Mouse (Mus musculus) MEL (cell line): ENCODE data around the gene Tnp1. TPM values are rescaled to one million over a fixed set of nuclear protein-coding genes. Genes with fewer than 3 reads are reported as not detected.

Experiments used
- DNase-seq: peaks from one replicate; pipeline ENCODE4 v3.0.0; 2011; ENCODE audit warnings: low read depth, low spot score
- H3K27ac ChIP-seq: 2 replicates; pipeline ENCODE4 v1.5.1; 2012; ENCODE audit warnings: low read depth, mild to moderate bottlenecking, control low read depth, low read length, moderate library complexity; ENCODE audit not compliant: control insufficient read depth
- H3K27me3 ChIP-seq, 2 experiments: fragments of 150-350 bp in 1 of 2; sonication (generic) in 1 of 2; 2 replicates each; pipeline ENCODE4 v1.6.1; 2012; ENCODE audit warnings: low read length in 2 of 2, mild to moderate bottlenecking in 2 of 2, improper control_type of control experiment in 1 of 2, moderate library complexity in 1 of 2; ENCODE audit not compliant: insufficient read depth in 2 of 2, control insufficient read depth in 1 of 2
- H3K36me3 ChIP-seq, 2 experiments: 2 replicates each; pipeline ENCODE4 v1.6.1; 2012 to 2014; ENCODE audit warnings: low read length in 2 of 2, improper control_type of control experiment in 1 of 2, inconsistent platforms in 1 of 2, mild to moderate bottlenecking in 1 of 2; ENCODE audit not compliant: insufficient read depth in 2 of 2, control insufficient read depth in 1 of 2
- H3K4me1 ChIP-seq, 2 experiments: fragments of 150-350 bp in 1 of 2; sonication (generic) in 1 of 2; 2 replicates each; pipeline ENCODE4 v1.6.1; 2012; ENCODE audit warnings: low read length in 2 of 2, improper control_type of control experiment in 1 of 2, mild to moderate bottlenecking in 1 of 2; ENCODE audit not compliant: insufficient read depth in 2 of 2, control insufficient read depth in 1 of 2
- H3K4me3 ChIP-seq, 2 experiments: fragments of 150-350 bp in 1 of 2; sonication (generic) in 1 of 2; 2 replicates each; pipeline ENCODE4 v1.5.1; 2012; ENCODE audit warnings: low read depth in 2 of 2, low read length in 2 of 2, mild to moderate bottlenecking in 2 of 2, moderate library complexity in 2 of 2, control low read depth in 1 of 2, improper control_type of control experiment in 1 of 2; ENCODE audit not compliant: control insufficient read depth in 1 of 2, insufficient read depth in 1 of 2
- H3K79me2 ChIP-seq: 2 replicates; pipeline ENCODE4 v1.6.1; 2012; ENCODE audit warnings: mild to moderate bottlenecking, low read length, moderate library complexity; ENCODE audit not compliant: control insufficient read depth, poor library complexity, insufficient read depth
- H3K9ac ChIP-seq: 2 replicates; pipeline ENCODE4 v1.6.1; 2012; ENCODE audit warnings: low read depth, mild to moderate bottlenecking, control low read depth, low read length, moderate library complexity; ENCODE audit not compliant: control insufficient read depth, poor library complexity, severe bottlenecking
- H3K9me3 ChIP-seq: fragments of 150-350 bp; sonication (generic); replicated peaks from 2 replicates; pipeline ENCODE4 v1.6.1; 2012; ENCODE audit warnings: mild to moderate bottlenecking, low read length, improper control_type of control experiment, moderate library complexity; ENCODE audit not compliant: insufficient read depth
- CHD1 ChIP-seq: IDR thresholded peaks from 2 replicates; pipeline ENCODE4 v1.6.1; 2012; ENCODE audit warnings: low read depth, mild to moderate bottlenecking, inconsistent platforms, low read length, improper control_type of control experiment
- CHD2 ChIP-seq: IDR thresholded peaks from 2 replicates; pipeline ENCODE4 v1.6.1; 2011; ENCODE audit warnings: low read length, improper control_type of control experiment
- E2F4 ChIP-seq: IDR thresholded peaks from 2 replicates; pipeline ENCODE4 v1.6.1; 2011; ENCODE audit warnings: low read depth, low read length, improper control_type of control experiment, borderline replicate concordance
- ELF1 ChIP-seq: IDR thresholded peaks from 2 replicates; pipeline ENCODE4 v1.6.1; 2014; ENCODE audit warnings: low read depth, mild to moderate bottlenecking, inconsistent platforms, low read length, improper control_type of control experiment, moderate library complexity
- EP300 ChIP-seq, 2 experiments: IDR thresholded peaks; 2 replicates each; pipeline ENCODE4 v1.6.1; 2011; ENCODE audit warnings: improper control_type of control experiment in 2 of 2, low read length in 2 of 2, low read depth in 1 of 2, mild to moderate bottlenecking in 1 of 2
- HCFC1 ChIP-seq: IDR thresholded peaks from 2 replicates; pipeline ENCODE4 v1.6.1; 2012; ENCODE audit warnings: low read depth, mild to moderate bottlenecking, inconsistent platforms, low read length, improper control_type of control experiment, moderate library complexity
- KAT2A ChIP-seq: conservative IDR thresholded peaks from 2 replicates; pipeline ENCODE4 v1.6.1; 2012; ENCODE audit warnings: low read depth, low read length, improper control_type of control experiment, inconsistent platforms
- MAFK ChIP-seq: IDR thresholded peaks from 2 replicates; pipeline ENCODE4 v1.6.1; 2011; ENCODE audit warnings: low read depth, mild to moderate bottlenecking, low read length, improper control_type of control experiment, borderline replicate concordance
- MAZ ChIP-seq: IDR thresholded peaks from 2 replicates; pipeline ENCODE4 v1.6.1; 2012; ENCODE audit warnings: low read depth, mild to moderate bottlenecking, inconsistent platforms, low read length, improper control_type of control experiment
- MYC ChIP-seq: IDR thresholded peaks from 2 replicates; pipeline ENCODE4 v1.6.1; 2011; ENCODE audit warnings: low read depth, mild to moderate bottlenecking, low read length, improper control_type of control experiment, moderate library complexity
- NELFE ChIP-seq: IDR thresholded peaks from 2 replicates; pipeline ENCODE4 v1.6.1; 2011; ENCODE audit warnings: low read depth, low read length, improper control_type of control experiment
- POLR2AphosphoS2 ChIP-seq: IDR thresholded peaks from 2 replicates; pipeline ENCODE4 v1.6.1; 2011; ENCODE audit warnings: low read length, improper control_type of control experiment
- POLR2AphosphoS5 ChIP-seq: IDR thresholded peaks from 2 replicates; pipeline ENCODE4 v1.6.1; 2012; ENCODE audit warnings: low read depth, borderline replicate concordance, mild to moderate bottlenecking, inconsistent platforms, low read length, moderate library complexity, mixed read lengths
- RAD21 ChIP-seq: IDR thresholded peaks from 2 replicates; pipeline ENCODE4 v1.6.1; 2011; ENCODE audit warnings: mild to moderate bottlenecking, low read depth, low read length, improper control_type of control experiment
- TBP ChIP-seq: IDR thresholded peaks from 2 replicates; pipeline ENCODE4 v1.8.0; 2011; ENCODE audit warnings: low read depth, low read length, improper control_type of control experiment
- UBTF ChIP-seq: IDR thresholded peaks from 2 replicates; pipeline ENCODE4 v1.6.1; 2012; ENCODE audit warnings: low read depth, mild to moderate bottlenecking, inconsistent platforms, low read length, improper control_type of control experiment, moderate library complexity, borderline replicate concordance; ENCODE audit not compliant: insufficient read depth
- ZKSCAN1 ChIP-seq: IDR thresholded peaks from 2 replicates; pipeline ENCODE4 v1.6.1; 2012; ENCODE audit warnings: low read depth, mild to moderate bottlenecking, inconsistent platforms, low read length, improper control_type of control experiment, moderate library complexity
- ZMIZ1 ChIP-seq: IDR thresholded peaks from 2 replicates; pipeline ENCODE4 v1.6.1; 2012; ENCODE audit warnings: low read depth, mild to moderate bottlenecking, inconsistent platforms, low read length, improper control_type of control experiment, moderate library complexity
- polyA plus RNA-seq, 2 experiments: library from polyadenylated mRNA; stranded (reverse) in 1 of 2; unstranded in 1 of 2; fragments of >175 nt in 1 of 2; fragments of >200 nt in 1 of 2; gene quantifications; 2 replicates each; pipeline versions ENCODE4 v1.2.1 to v1.2.4; 2012; ENCODE audit warnings: low replicate concordance in 2 of 2, low read depth in 1 of 2; ENCODE audit not compliant: insufficient read length in 2 of 2, insufficient read depth in 1 of 2, missing spikeins in 1 of 2
- total RNA-seq: library from RNA; depleted of rRNA; stranded (reverse); fragments of 300-350 nt; gene quantifications from 2 replicates; pipeline ENCODE4 v1.2.3, GENCODE M21; 2012

The Tnp1 gene
- total and polyA plus RNA-seq, 3 experiments: not detected

DNA sequence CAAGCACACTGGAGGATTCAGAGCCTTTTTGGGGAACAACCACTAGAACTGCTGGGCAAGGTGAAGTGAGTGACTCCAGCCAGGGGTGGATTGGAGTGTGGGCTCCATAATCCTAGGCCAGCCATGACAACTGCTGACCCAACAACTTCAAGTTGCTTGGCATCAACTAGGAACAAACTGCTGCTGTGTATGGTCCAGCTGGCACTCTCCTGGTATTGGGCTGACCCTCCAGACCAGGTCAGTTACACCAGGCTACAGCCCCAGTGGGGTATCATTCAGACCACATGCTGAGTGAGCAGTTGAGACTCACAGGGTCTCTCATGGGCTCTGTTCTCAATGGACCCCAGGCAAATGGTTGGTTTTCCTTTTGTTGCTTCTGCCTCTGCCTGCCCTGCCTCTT, 41.5 kb downstream of the Tnp1 start:
- Histone ChIP-seq H3K9ac (no peak overlapping the region), H3K4me3 (no peak overlapping the region)
- TF ChIP-seq MYC (no peak), UBTF (no peak), HCFC1 (no peak), EP300 (IDR thresholded peaks at IDR 0.05; ENCODE audit: low read depth in 1 of 2, low read length in 2 of 2) (no peak), ZMIZ1 (no peak), E2F4 (no peak), ELF1 (no peak)
- TF ChIP-seq, all 39 proteins: peak for 0
- Histone ChIP-seq H3K27me3 (no peaks in the 10 kb centered on the region), H3K79me2 (no peaks in the 10 kb centered on the region), H3K36me3 (no peaks in the 10 kb centered on the region), H3K9me3 (no peaks in the 10 kb centered on the region), H3K27ac (no peak overlapping the region), H3K4me1 (no peaks in the 10 kb centered on the region)
- no peak for DNase-seq

DNA sequence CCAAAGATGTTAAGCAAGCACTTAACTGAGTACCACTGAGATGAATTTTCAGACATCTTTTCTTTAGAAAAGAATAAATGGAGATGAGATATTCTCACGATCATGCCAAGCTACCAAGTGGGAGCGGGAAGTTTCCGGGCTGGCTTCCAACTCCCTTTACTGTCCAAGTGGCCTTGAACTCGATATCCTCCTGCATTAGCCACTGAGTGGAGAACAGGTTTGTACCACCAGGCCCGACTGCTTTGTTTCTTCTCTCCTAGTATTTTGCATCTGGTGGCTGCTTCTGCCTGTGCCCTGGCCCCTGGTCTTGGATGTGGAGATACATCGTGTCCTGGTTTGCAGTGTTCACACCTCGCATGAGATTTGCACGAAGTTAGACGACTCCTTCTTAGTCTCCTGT, 45.2 kb downstream of the Tnp1 start:
- Histone ChIP-seq H3K27ac (no peak overlapping the region), H3K9ac (no peak overlapping the region), H3K36me3 (no peaks in the 10 kb centered on the region), H3K79me2 (no peaks in the 10 kb centered on the region), H3K4me1 (no peaks in the 10 kb centered on the region), H3K4me3 (no peak overlapping the region), H3K27me3 (no peaks in the 10 kb centered on the region), H3K9me3 (no peaks in the 10 kb centered on the region)
- DNase-seq: no peak
- TF ChIP-seq POLR2AphosphoS5: no peak

DNA sequence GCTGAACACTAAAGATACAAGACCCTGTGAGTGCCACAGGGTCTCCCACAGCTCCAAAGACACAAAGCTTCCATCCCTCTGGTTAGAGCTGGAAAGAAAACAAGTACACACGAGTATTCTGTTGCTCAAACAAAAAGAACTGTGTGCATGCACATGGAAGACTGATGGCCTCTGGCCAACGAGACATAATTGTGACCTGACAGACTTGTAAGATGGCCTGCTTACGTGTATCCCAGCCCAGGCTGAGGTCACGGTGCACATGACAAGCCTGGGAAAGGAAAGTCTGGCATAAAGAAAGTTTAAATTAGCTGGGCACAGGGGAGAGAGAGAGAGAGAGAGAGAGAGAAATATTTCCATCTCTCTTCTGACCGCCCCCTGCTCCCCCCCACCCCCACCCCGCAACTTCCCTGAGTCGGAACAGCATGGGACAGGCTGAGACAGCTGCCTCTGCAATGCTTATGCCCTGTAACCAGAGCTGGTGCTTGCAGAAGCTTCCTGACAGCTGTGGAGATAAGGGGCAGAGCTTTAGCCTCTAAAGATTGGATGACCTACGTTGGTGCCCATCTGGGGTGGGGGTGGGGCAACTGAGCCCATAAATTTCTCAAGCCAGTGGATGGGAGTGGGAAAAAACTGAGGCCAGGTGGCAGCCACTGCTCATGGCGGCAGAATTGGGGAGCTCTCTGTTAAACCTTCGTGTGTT, 46.4 kb downstream of the Tnp1 start:
- Histone ChIP-seq H3K4me1 (no peaks in the 10 kb centered on the region), H3K27me3 (no peaks in the 10 kb centered on the region), H3K79me2 (no peaks in the 10 kb centered on the region), H3K36me3 (no peaks in the 10 kb centered on the region), H3K9ac (no peak overlapping the region), H3K9me3 (no peaks in the 10 kb centered on the region), H3K4me3 (no peak overlapping the region), H3K27ac (no peak overlapping the region)
- DNase-seq: no peak
- TF ChIP-seq ZKSCAN1: no peak
- no peak for TF ChIP-seq RAD21
- TF ChIP-seq POLR2AphosphoS5: no peak
- TF ChIP-seq ZMIZ1: no peak
- no peak for TF ChIP-seq KAT2A
- no peak for TF ChIP-seq NELFE
- TF ChIP-seq TBP: no peak
- no peak for TF ChIP-seq CHD2
- no peak for TF ChIP-seq UBTF
- TF ChIP-seq POLR2AphosphoS2: no peak
- no peak for TF ChIP-seq CHD1
- no peak for TF ChIP-seq MAZ
- no peak for TF ChIP-seq MAFK
